Mouse (Mus musculus) kidney, adult 8-10 months (tissue): ENCODE results near the gene Dido1.

Source experiments
- DNase-seq, 2 experiments: peaks; one replicate each; pipeline ENCODE4 v3.0.0; 2022

The Dido1 gene

DNA sequence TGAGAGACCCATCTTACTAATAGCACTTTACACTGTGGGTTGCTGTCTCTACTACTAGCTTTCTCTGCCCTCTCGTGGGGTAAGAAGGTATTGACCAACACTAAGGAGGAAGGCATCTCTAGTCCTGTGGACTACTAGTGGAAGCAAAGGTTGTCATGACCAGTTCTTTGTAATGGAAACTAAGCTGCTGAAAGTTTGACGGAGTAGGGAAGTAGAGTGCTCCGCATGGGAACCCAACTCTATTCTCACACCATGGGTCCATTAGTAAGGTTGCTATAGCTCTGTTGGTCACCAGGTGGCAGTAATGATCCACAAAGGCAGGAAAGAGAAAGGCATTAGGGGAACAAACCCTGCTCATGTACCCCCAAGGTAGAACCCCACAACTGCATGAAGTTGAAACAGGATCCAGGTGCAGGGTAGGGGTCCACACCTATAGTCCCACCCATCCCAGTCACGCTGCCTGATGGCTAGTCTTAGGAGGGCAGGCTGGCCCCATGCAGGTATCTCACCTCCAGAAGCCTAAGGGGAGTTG, 31.1 kb downstream of the Dido1 start:
- DNase-seq, result peak; percentile 49 to 73

DNA sequence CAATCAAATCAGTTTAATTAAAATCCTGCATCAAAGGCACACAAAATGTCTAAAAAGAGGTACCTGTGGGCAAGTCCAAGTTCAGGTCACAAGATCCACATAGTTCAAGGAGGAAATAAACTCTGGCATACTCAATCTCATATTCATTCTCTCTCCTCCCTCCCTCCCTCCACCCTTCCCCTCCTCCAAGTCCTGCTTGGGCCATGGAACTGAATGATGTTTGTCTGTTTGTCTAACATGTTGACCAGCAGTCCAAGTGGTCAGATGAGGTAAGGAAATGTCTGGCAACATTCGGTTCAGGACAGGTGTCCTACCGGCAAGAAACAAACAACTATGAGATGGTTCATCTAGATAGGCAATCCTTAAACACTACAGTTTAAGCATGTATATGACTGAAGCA, 33.1 kb downstream of the Dido1 start:
- no peak for DNase-seq

DNA sequence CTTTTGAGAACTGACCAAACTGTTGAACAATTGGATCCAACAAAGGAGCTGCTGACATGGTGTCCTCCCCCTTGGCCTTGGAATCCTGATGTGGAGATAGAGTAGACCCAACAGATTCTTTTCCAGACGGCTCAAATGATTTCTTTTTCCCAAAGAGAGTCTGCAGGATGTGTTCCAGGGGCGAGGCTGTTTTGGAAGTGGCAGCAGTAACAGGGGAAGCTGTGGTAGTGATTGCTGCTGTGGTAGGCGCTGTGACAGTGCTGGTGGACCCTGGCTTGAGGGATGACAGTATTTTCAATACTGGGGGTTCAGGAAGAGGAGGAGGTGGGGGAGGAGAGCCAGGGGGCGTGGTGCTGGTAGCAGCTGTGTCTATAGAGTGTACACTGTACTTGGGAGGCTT, 47.8 kb downstream of the Dido1 start:
- no peak for DNase-seq

DNA sequence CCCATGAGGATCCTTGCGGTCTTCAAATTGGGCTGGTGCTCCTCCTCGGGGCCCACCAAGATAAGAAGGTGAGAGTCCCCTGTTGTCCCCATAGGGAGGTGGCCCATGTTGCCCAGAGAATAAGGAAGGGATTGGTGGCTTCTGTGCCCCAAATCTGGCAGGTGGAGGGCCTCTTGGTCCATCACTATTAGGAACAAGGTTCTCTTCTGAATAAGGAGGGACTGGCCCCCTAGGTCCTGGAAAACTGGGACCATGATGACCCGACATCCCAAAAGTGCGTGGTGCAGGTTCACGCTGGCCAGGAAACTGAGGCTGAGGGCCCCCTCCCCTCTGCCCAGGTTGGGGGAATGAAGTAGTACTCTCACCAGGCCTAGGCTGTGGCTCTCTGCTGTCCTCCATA, 49.3 kb downstream of the Dido1 start:
- DNase-seq, result no peak

DNA sequence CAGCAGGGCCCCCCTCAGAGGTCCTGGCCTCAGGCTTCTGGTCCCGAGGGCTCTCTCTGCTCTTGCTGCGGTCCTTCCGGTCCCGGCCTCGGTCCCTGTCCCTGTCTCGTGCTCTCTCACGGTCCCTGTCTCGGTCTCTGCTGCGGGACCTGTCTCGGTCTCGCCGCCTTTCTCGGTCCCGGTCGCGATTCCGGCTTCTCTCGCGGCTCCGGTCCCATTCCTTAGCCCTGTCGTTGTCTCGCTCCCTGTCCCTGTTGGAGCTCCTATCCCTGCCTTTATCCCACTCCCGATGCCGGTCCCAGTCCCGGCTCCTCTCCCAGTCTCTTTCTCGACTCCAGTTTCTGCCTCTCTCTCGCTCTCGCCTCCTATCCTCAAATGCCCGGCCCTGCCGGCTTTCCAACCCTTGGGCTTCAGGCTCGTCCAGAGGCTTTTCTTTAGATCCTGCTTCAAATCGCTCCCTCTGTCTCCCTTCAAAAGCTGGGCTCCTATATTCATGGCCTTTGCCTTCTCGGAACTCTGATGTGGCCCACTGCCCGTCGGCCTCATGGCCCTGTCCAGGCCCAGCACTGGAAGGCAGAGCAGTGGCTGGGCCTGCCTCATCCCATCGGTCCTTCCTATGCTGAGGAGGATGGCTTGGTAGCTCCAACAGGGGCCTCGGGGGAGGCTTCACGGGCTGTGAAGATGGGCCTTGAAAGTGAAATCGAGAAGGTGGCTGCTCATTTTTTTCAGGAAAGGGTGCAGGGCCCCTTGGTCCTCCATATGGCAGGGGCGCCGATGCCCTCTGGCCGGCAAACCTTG, 50.2 kb downstream of the Dido1 start:
- no peak for DNase-seq

DNA sequence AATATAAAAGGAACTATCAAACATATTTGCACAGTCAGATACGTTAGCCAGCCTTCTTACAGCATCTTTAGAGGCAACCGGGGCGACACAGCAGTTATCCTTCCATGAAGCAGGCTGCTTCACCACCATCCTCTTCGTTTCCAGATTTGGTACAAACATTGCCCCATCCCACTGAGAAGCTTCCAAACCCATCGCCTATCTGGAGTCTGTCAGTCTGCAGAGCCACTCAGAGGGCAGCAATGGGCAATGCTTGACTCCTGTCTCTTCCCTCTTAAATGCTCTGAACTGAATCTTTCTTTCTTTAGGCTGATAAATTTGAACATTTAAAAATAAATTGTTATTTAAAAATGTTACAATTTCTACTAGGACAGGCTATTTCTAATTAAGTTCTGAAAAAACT, 51.4 kb downstream of the Dido1 start:
- DNase-seq, result no peak

DNA sequence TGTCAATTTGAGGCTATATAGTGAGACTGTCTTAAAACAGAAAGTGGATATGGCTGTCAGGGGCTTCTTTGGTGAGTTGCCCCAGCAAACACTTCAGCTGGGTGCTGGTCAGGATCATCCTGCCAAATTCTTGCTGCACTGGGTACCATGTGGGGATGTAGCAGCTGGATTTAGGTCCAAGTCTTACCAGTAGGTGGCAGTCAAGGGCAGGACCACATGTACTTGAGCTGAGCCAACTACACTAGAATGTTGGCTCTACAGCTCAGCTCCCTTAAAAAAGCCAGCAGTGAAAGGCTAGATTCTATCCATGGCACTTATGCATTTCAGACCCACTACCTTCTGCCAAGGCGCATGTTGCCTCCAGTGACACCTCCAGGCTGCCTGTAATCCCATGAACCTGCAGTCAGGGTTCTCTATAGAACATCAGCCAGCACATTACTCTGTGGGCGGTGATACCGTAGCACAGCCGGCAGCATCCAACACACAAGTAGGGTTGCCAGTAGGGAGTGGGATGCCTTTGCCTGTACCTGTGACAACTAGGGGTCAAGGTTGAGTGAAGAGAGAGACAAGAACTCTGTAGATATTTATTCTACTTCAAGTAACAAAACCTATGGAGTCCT, 52.3 kb downstream of the Dido1 start:
- peak; percentile 57 to 79 for DNase-seq

DNA sequence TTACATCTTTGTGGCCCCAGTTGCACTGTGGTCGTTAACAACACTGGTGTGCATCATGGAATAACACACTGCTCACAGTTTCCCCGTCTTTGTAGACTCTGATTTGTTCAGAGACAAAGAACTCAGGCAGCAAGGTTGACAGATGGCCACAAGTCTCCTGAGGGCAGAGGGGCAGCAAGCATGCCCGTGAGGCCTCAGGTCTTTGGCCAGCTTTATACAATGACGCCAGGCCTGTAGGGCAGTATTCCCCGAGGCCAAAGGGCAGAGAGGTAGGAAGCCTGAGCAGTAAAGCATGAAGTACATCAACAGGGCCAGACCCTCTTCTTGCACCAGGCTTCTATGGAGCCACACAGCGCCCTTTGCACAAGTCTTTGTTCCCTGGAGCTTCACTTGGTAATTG, 54.6 kb downstream of the Dido1 start:
- DNase-seq, result peak in 1 of 2 experiments; percentile 26

DNA sequence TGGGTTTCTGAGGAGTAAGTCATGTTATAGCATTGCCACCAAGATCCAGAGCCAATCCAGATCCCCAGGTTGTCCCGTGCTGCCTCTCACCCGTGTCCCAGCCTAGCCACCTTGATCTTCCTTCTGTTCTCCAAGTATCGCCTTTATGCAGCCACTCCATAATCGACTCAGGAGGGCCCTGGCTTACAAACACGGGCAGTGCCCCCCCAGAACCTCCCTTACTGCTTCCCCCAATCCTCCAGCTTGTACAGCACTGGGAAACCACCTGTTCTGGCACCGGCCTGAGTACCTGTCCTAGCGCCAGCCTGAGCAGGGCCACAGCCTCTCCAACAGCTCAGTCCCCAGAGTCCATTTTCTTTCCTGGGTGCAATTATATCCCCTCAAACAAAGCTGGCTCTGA, 55.1 kb downstream of the Dido1 start:
- no peak for DNase-seq

DNA sequence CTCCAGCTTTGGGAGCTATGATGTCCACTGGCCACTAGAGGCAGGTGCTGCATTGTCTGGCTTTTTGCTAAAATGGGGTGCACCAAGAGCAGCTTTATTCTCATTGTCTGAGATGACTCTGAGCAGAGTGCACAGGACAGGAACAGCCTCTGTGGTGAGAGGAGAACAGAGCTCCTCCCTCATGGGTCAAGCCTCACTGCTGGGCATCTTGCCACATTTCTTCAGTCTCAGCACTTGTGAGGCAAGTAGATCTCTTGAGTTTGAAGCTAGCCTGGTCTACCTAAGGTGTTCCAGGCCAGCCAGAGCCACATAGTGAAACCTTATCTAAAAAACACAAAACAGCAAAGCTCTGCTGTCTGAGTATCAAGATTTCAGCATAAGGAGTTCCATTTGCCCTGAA, 63.0 kb downstream of the Dido1 start:
- DNase-seq, result no peak

DNA sequence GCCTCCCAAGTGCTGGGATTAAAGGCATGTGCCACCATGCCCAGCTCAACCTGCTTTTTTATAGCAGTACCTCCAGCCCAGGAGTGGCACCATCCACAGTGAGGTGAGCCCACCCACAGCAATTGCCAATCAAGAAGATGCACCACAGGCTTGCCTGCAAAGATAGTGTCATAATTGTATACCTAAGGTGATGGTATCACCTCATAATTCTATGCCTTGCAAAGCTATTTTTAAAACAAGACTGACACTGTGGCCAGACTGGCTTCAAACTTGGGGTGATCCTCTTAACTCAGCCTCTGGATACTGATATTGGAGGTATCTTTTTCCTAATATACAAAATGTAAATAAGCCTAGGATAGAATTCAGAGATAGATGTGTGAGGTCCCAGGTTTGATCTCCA, 66.2 kb downstream of the Dido1 start:
- no peak for DNase-seq

DNA sequence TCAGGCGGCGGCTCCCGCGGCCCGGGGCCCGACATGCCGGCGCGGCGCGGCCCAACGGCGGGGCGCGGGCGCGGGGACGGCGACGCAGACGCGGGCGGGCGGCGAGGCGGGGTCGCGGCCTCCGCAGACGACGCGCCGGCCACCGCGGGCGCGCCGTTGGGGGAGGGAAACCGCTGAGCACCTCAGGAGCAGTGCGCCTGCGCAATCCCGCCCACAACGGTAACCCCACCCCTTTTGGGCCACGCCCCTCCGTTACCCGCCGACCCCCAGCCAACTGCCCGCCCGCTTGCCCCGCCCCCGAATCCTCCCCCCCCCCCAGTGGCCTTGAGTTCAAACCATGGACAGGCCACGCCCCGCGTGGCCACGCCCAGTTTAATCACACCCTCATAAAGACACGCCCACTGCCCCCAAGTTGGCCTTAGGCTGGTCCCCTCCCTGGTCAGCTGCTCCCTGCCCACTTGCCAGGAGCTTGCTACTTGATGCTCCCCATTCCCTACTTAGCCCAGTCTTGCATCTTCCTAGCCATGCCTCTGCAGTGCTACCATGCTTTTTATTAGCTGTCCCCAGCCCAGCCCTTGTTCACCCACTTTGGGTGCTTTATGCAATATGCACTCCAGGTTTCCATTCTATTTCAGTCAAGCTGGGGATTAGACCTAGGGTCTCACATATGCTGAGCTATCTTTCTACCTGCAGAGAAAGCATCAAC, 67.1 kb downstream of the Dido1 start, which contains the start of gene Tcfl5:
Gene Tcfl5, minus strand, starts transcription at position 154 of the 706 bp plus-strand sequence.
- no peak for DNase-seq

DNA sequence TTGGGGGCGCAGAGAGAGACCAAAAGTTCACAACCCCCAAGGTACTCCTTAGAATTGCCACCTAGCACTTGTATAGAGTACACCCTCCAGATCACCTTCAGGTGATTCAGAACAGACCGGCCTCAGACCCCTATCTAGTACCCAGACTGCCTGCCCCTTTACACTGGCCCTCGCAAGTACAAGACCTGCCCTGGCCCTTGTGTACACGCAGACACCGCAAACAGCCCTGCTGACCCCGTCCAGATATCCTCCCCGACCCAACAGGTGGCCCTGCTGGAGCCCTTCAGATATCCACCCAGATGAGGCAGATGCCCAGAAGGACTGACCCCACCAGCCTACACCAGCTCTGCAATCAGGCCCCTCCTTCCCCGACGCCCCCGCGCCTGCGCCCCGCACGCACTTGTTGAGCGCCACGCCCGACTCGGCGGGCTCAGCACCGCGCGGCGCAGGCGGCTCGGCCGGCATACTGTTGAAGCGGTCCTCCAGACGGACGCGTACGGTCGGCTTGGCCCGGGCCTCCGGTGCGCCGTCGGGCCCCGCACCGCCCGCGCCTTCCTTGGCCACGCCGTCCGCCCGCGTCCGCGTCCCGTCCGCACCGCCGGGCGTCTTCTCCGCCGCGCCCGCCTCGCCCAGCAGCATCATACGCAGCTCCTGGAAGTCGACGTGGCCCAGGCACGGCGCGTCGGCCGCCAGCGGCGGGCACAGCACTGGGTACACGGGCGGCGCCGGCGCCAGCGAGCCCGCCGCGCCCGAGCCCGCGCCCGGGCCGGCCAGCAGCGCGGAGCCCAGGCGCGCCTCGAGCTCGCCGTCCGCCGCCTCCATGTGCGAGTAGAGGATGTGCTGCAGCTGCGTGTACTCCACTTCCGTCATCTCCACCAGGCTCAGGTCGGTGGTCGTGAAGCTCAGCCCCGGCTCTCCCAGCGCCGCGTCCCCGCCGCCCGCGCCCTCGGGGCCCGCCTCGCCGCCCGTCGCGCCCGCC, 67.9 kb downstream of the Dido1 start:
- DNase-seq, result no peak

DNA sequence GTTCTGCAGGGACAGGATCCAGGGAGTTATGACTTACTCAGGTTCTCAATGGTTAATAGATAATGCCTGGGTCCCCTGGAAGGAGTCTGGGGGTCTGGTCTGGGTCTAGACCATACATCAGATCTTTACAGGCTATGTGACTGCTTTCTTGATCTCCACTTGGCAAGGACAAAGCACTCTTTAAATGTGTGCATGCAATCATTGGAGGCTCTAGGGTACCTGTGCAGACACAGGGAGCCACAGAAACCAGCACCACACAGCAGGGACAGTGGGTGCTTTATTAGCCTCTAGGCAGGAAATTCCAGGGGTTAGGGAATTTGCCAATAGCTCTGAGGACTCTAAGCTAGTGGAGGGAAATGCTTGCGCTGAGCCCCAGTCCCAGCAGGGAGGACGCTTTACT, 97.9 kb downstream of the Dido1 start:
- DNase-seq, result no peak

DNA sequence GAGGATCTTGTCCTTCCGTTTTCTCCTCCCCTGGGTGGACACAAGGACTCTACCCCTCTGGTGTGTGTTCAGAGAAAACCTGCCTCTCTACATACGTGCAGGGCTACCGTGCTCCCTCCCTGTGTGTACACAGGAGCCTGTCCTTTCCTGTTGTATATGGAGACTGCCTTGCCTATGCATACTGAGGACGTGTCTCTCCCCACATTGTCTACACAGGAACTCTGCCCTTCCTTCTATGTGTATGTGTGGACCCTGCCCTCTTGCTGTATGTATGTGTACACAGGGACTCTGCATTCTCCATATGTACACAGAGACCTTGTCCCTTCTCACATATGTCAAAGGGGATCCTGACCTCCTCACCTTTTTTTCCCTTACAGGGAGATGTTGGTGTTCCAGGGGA, 99.5 kb downstream of the Dido1 start:
- no peak for DNase-seq
